ENCODE assay signal across 8 mouse cellular contexts in the genomic region with DNA sequence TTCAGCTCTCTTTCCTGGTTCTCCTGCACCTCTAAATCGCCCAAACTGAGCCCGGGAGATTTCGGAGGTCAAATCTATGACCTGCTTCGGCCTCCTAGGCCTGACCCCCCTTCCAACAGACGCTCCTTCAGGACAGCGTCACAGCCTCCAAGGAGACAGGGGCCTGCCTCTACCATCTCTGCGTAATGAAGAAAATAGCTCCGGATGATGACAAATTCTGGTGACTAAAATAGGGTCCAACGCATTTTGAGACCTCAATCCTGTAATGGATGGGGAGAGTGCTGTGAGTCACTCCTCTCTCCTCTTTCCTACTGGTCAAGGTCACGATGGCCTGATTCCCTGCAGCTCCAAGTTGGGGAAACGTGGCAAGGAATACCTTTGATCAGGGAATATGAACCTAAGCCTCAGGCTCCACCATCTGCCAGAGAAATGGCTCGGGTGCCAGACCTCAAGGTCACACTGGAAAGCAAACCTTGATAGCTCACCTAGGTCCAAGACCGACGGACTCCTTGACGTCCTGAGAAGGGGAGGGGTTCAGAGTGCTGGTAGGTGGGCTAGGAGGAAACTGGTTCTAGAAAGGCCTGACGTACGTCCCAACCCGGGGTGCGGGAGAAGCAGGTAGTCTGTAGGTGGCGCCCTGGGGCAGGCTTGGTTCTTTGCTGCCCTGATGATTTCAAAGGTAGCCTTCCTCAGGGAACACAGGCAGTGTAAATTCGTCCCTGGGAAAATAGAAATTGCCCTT. TPM values are rescaled to one million over a fixed set of nuclear protein-coding genes. Genes with fewer than 3 reads are reported as not detected.
DNase-seq lines count a peak whose midpoint lies in the region; ATAC-seq and TF ChIP-seq lines count a peak whose summit lies in the region.

No protein-coding gene starts in this region.

- H3K27ac ChIP-seq in embryonic facial prominence, embryonic 11.5 days (replicated peaks; ENCODE audit: low read depth, low read length) = 0 out of 2 replicates have a peak overlapping the region, but pooled peaks have one; percentile 25
- peak overlapping the region; percentile 96 for H3K27ac ChIP-seq in limb, embryonic 10.5 days
- H3K27ac ChIP-seq in midbrain, embryonic 12.5 days (replicated peaks) = peak overlapping the region; percentile 61
- H3K27ac ChIP-seq in small intestine, adult 2 months (ENCODE audit: insufficient read depth, low read depth, low read length) = peak overlapping the region; percentile 95

- no peak; the same call in 1 of the 2 replicates for TF ChIP-seq POLR2A in small intestine, adult 2 months (IDR thresholded peaks at IDR 0.05; ENCODE audit: low read depth, low read length)

- no peaks in the 10 kb centered on the region for H3K27me3 ChIP-seq in embryonic facial prominence, embryonic 11.5 days (ENCODE audit: control insufficient read depth, insufficient read depth, low read length)
- H3K27me3 ChIP-seq in limb, embryonic 10.5 days (ENCODE audit: low read depth, poor library complexity, severe bottlenecking) = no peaks in the 10 kb centered on the region
- H3K27me3 ChIP-seq in midbrain, embryonic 12.5 days = no peaks in the 10 kb centered on the region
- H3K27me3 ChIP-seq in small intestine, adult 2 months (ENCODE audit: control insufficient read depth, insufficient read depth, low read length) = no peaks in the 10 kb centered on the region

- H3K36me3 ChIP-seq in embryonic facial prominence, embryonic 11.5 days (replicated peaks; ENCODE audit: control insufficient read depth, insufficient read depth, low read depth, low read length) = 0 out of 2 replicates have a peak, but pooled peaks cover 3% of the 10 kb centered on the region
- peaks cover 29% of the 10 kb centered on the region for H3K36me3 ChIP-seq in limb, embryonic 10.5 days
- peaks cover 22% of the 10 kb centered on the region for H3K36me3 ChIP-seq in midbrain, embryonic 12.5 days
- H3K36me3 ChIP-seq in small intestine, adult 2 months (ENCODE audit: control insufficient read depth, insufficient read depth, low read length) = peaks cover 10% of the 10 kb centered on the region

- TF ChIP-seq CTCF in small intestine, adult 2 months (IDR thresholded peaks at IDR 0.05; ENCODE audit: extremely low read depth, insufficient read length, insufficient replicate concordance, low read depth, low read length) = peak; percentile 83; the same call in 1 of the 2 replicates

- peak; percentile 76 for DNase-seq in 3134 (ENCODE audit: extremely low read depth, insufficient read length, low spot score)
- DNase-seq in adrenal gland, postnatal 14 days = peak; percentile 93
- peak; percentile 75 for DNase-seq in embryonic facial prominence, embryonic 11.5 days (ENCODE audit: low spot score)
- peak; percentile 96 for DNase-seq in heart, adult 11 months
- DNase-seq in kidney, adult 18-20 months = peak; percentile 91
- DNase-seq in limb, embryonic 10.5 days (ENCODE audit: low spot score) = peak; percentile 71

- H3K4me2 ChIP-seq in embryonic facial prominence, embryonic 11.5 days (ENCODE audit: low read depth, low read length) = peak overlapping the region; percentile 69
- peak overlapping the region; percentile 73 for H3K4me2 ChIP-seq in midbrain, embryonic 12.5 days (replicated peaks)

- peak overlapping the region; percentile 85 for H3K9ac ChIP-seq in embryonic facial prominence, embryonic 11.5 days (replicated peaks; ENCODE audit: low read length)
- H3K9ac ChIP-seq in midbrain, embryonic 12.5 days (replicated peaks) = peak overlapping the region; percentile 31

- no peaks in the 10 kb centered on the region; the same call in 1 of the 2 replicates for H3K4me1 ChIP-seq in embryonic facial prominence, embryonic 11.5 days (ENCODE audit: control insufficient read depth, insufficient read depth, low read length)
- H3K4me1 ChIP-seq in limb, embryonic 10.5 days = peaks cover 19% of the 10 kb centered on the region
- H3K4me1 ChIP-seq in midbrain, embryonic 12.5 days = peaks cover 5% of the 10 kb centered on the region
- 0 out of 2 replicates have a peak, but pooled peaks cover 2% of the 10 kb centered on the region for H3K4me1 ChIP-seq in small intestine, adult 2 months (ENCODE audit: control insufficient read depth, insufficient read depth, insufficient read length, low read length)

- H3K9me3 ChIP-seq in embryonic facial prominence, embryonic 11.5 days (replicated peaks; ENCODE audit: control insufficient read depth, low read length) = no peaks in the 10 kb centered on the region
- no peaks in the 10 kb centered on the region for H3K9me3 ChIP-seq in limb, embryonic 10.5 days (replicated peaks)
- no peaks in the 10 kb centered on the region for H3K9me3 ChIP-seq in midbrain, embryonic 12.5 days

- H3K4me3 ChIP-seq in embryonic facial prominence, embryonic 11.5 days (ENCODE audit: low read depth, low read length) = peak overlapping the region; percentile 95
- H3K4me3 ChIP-seq in limb, embryonic 10.5 days = peak overlapping the region; percentile 96
- H3K4me3 ChIP-seq in midbrain, embryonic 12.5 days = peak overlapping the region; percentile 92
- peak overlapping the region; percentile 98 for H3K4me3 ChIP-seq in small intestine, adult 2 months (ENCODE audit: low read depth, low read length)

- 3% methylated on average over 21 of the region's 21 CpGs for WGBS in embryonic facial prominence, embryonic 11.5 days
- 6% methylated on average over 21 of the region's 21 CpGs for WGBS in limb, embryonic 10.5 days
- 7% methylated on average over 21 of the region's 21 CpGs for WGBS in midbrain, embryonic 12.5 days
- under 1% methylated on average over 21 of the region's 21 CpGs for WGBS in small intestine, adult 2 months

- peak; percentile 36 for ATAC-seq in embryonic facial prominence, embryonic 11.5 days (replicated peaks; ENCODE audit: insufficient number of reproducible peaks, low FRiP score, low TSS enrichment, low read depth)
- ATAC-seq in midbrain, embryonic 12.5 days (ENCODE audit: low FRiP score, low read depth) = peak; percentile 65

RNA-seq across cellular contexts. Expression of a gene that starts 0.7 kb away (rescaled TPM):
- total RNA-seq in adrenal gland, postnatal 14 days (2021) = 99.4 and 106 TPM in 2 replicates
- 37.6 and 38.5 TPM in 2 replicates for polyA plus RNA-seq in embryonic facial prominence, embryonic 11.5 days (2014; fragmentation: Nextera tagmentation; extraction: Ambion mirVana)
- polyA plus RNA-seq in limb, embryonic 10.5 days (2016; fragmentation: Nextera tagmentation; extraction: Ambion mirVana) = 38.0 and 41.4 TPM in 2 replicates
- polyA plus RNA-seq in midbrain, embryonic 12.5 days (2016; fragmentation: Nextera tagmentation; extraction: Ambion mirVana) = 64.7 and 68.1 TPM in 2 replicates
- 17.1 and 29.1 TPM in 2 replicates for polyA plus RNA-seq in small intestine, adult 2 months (2012; rRNA removed)

RNA-seq across cellular contexts. Expression of a gene that starts 49.1 kb away (rescaled TPM):
- total RNA-seq in adrenal gland, postnatal 14 days (2021) = 87.3 and 118 TPM in 2 replicates
- 6.3 and 6.4 TPM in 2 replicates for polyA plus RNA-seq in embryonic facial prominence, embryonic 11.5 days (2014; fragmentation: Nextera tagmentation; extraction: Ambion mirVana)
- 2.1 and 5.4 TPM in 2 replicates for polyA plus RNA-seq in limb, embryonic 10.5 days (2016; fragmentation: Nextera tagmentation; extraction: Ambion mirVana)
- 32.4 and 33.1 TPM in 2 replicates for polyA plus RNA-seq in midbrain, embryonic 12.5 days (2016; fragmentation: Nextera tagmentation; extraction: Ambion mirVana)
- 0.44 and 1.1 TPM in 2 replicates for polyA plus RNA-seq in small intestine, adult 2 months (2012; rRNA removed)

Comparison
In these comparisons a context has a peak if more than half of its experiments do, and no peak if none do; other contexts are left out.
1. Peak in every context shown above with its lines: DNase-seq, ATAC-seq, H3K4me3 ChIP-seq and H3K27ac ChIP-seq.
2. H3K27ac ChIP-seq: peak in every context shown above with its lines; median percentile 96 in limb, embryonic 10.5 days; 95 in small intestine, adult 2 months; 61 in midbrain, embryonic 12.5 days; 25 in embryonic facial prominence, embryonic 11.5 days.